Mouse (Mus musculus): ENCODE results near the gene Ntn5. TPM values are rescaled to one million over a fixed set of nuclear protein-coding genes. Genes with fewer than 3 reads are reported as not detected.

Gene Ntn5
- polyA plus RNA-seq, 1 experiment from 2014 or later: 0.34 TPM

- Histone ChIP-seq H3K27me3 (replicated peaks; ENCODE audit: control insufficient read depth, insufficient read depth, low read length) (no peaks in the 10 kb centered on the region; the same call in 1 of the 2 replicates), H3K9me3 (ENCODE audit: control insufficient read depth, low read length) (no peaks in the 10 kb centered on the region), H3K27ac (ENCODE audit: low read length) (no peak overlapping the region), H3K4me3 (ENCODE audit: low read length) (no peak overlapping the region), H3K4me2 (ENCODE audit: low read depth, low read length) (no peak overlapping the region), H3K4me1 (ENCODE audit: control insufficient read depth, insufficient read depth, low read length) (peaks cover 18% of the 10 kb centered on the region; the same call in 1 of the 2 replicates), H3K9ac (ENCODE audit: low read depth, low read length) (no peak overlapping the region), H3K36me3 (ENCODE audit: control insufficient read depth, insufficient read depth, low read length) (no peaks in the 10 kb centered on the region)
- no peak for ATAC-seq
- 61% methylated on average over 11 of the region's 11 CpGs for WGBS
Measured at GRCm38 (mm10) chr7:45689800-45690199, 6.0 kb downstream of the Ntn5 start.

GRCm38 (mm10) chr7:45692364-45692763 is 8.5 kb downstream of the Ntn5 start:
- Histone ChIP-seq H3K27me3 (replicated peaks; ENCODE audit: control insufficient read depth, insufficient read depth, low read length) (no peaks in the 10 kb centered on the region), H3K9ac (ENCODE audit: low read depth, low read length) (no peak overlapping the region), H3K9me3 (ENCODE audit: control insufficient read depth, low read length) (no peaks in the 10 kb centered on the region), H3K4me3 (ENCODE audit: low read length) (no peak overlapping the region), H3K27ac (ENCODE audit: low read length) (no peak overlapping the region), H3K4me2 (ENCODE audit: low read depth, low read length) (no peak overlapping the region), H3K36me3 (ENCODE audit: control insufficient read depth, insufficient read depth, low read length) (no peaks in the 10 kb centered on the region), H3K4me1 (ENCODE audit: control insufficient read depth, insufficient read depth, low read length) (no peaks in the 10 kb centered on the region)
- WGBS: 78% methylated on average over 2 of the region's 2 CpGs
- ATAC-seq: no peak

- Histone ChIP-seq H3K4me1 (ENCODE audit: control insufficient read depth, insufficient read depth, low read length) (no peaks in the 10 kb centered on the region), H3K4me3 (ENCODE audit: low read length) (no peak within 1 kb of the TSS), H3K27me3 (replicated peaks; ENCODE audit: control insufficient read depth, insufficient read depth, low read length) (peaks cover 8% of the 10 kb centered on the region), H3K9me3 (ENCODE audit: control insufficient read depth, low read length) (no peaks in the 10 kb centered on the region), H3K27ac (ENCODE audit: low read length) (no peak within 1 kb of the TSS), H3K9ac (ENCODE audit: low read depth, low read length) (no peak within 1 kb of the TSS), H3K36me3 (ENCODE audit: control insufficient read depth, insufficient read depth, low read length) (no peaks in the 10 kb centered on the region), H3K4me2 (ENCODE audit: low read depth, low read length) (no peak within 1 kb of the TSS)
- ATAC-seq: no peak
- 90% methylated on average over 50 of the region's 50 CpGs for WGBS
Measured at GRCm38 (mm10) chr7:45693921-45694591, 10.2 kb downstream of the Ntn5 start, which contains the start of gene Sec1. Sec1 (minus strand) TSS chr7:45694402.

- no peak for ATAC-seq
- Histone ChIP-seq H3K27me3 (replicated peaks; ENCODE audit: control insufficient read depth, insufficient read depth, low read length) (peaks cover 16% of the 10 kb centered on the region), H3K4me3 (ENCODE audit: low read length) (no peak overlapping the region)
Measured at GRCm38 (mm10) chr7:45695098-45695497, 11.3 kb downstream of the Ntn5 start.

GRCm38 (mm10) chr7:45697894-45698293 is 14.1 kb downstream of the Ntn5 start:
- Histone ChIP-seq H3K4me2 (ENCODE audit: low read depth, low read length) (no peak overlapping the region), H3K27ac (ENCODE audit: low read length) (no peak overlapping the region), H3K4me1 (ENCODE audit: control insufficient read depth, insufficient read depth, low read length) (peaks cover 13% of the 10 kb centered on the region), H3K36me3 (ENCODE audit: control insufficient read depth, insufficient read depth, low read length) (no peaks in the 10 kb centered on the region), H3K9me3 (ENCODE audit: control insufficient read depth, low read length) (no peaks in the 10 kb centered on the region), H3K9ac (ENCODE audit: low read depth, low read length) (no peak overlapping the region), H3K4me3 (ENCODE audit: low read length) (no peak overlapping the region), H3K27me3 (replicated peaks; ENCODE audit: control insufficient read depth, insufficient read depth, low read length) (peaks cover 24% of the 10 kb centered on the region)
- ATAC-seq: no peak
- 80% methylated on average over 6 of the region's 7 CpGs for WGBS

More at GRCm38 (mm10) chr7:45695098-45695497, 11.3 kb downstream of the Ntn5 start:
- Histone ChIP-seq H3K27ac (ENCODE audit: low read length) (no peak overlapping the region), H3K4me1 (ENCODE audit: control insufficient read depth, insufficient read depth, low read length) (peaks cover 5% of the 10 kb centered on the region; the same call in 1 of the 2 replicates), H3K9ac (ENCODE audit: low read depth, low read length) (no peak overlapping the region), H3K36me3 (ENCODE audit: control insufficient read depth, insufficient read depth, low read length) (no peaks in the 10 kb centered on the region), H3K4me2 (ENCODE audit: low read depth, low read length) (no peak overlapping the region), H3K9me3 (ENCODE audit: control insufficient read depth, low read length) (no peaks in the 10 kb centered on the region)
- WGBS: 25% methylated on average over 6 of the region's 6 CpGs

GRCm38 (mm10) chr7:45699523-45700141 is 15.8 kb downstream of the Ntn5 start, which contains the start of gene Car11:
Car11 (plus strand) TSS chr7:45699843.
- Histone ChIP-seq H3K36me3 (ENCODE audit: control insufficient read depth, insufficient read depth, low read length) (no peaks in the 10 kb centered on the region), H3K27me3 (replicated peaks; ENCODE audit: control insufficient read depth, insufficient read depth, low read length) (peaks cover 24% of the 10 kb centered on the region), H3K9ac (ENCODE audit: low read depth, low read length) (peak within 1 kb of the TSS; percentile 66), H3K27ac (ENCODE audit: low read length) (no peak within 1 kb of the TSS), H3K9me3 (ENCODE audit: control insufficient read depth, low read length) (no peaks in the 10 kb centered on the region), H3K4me2 (ENCODE audit: low read depth, low read length) (peak within 1 kb of the TSS; percentile 75), H3K4me1 (ENCODE audit: control insufficient read depth, insufficient read depth, low read length) (peaks cover 23% of the 10 kb centered on the region), H3K4me3 (ENCODE audit: low read length) (peak within 1 kb of the TSS; percentile 43)
- 4% methylated on average over 36 of the region's 36 CpGs for WGBS
- no peak for ATAC-seq

GRCm38 (mm10) chr7:45700301-45701015 is 16.6 kb downstream of the Ntn5 start:
- WGBS: 2% methylated on average over 20 of the region's 20 CpGs
- Histone ChIP-seq H3K36me3 (ENCODE audit: control insufficient read depth, insufficient read depth, low read length) (no peaks in the 10 kb centered on the region), H3K4me2 (ENCODE audit: low read depth, low read length) (peak overlapping the region; percentile 75), H3K9me3 (ENCODE audit: control insufficient read depth, low read length) (no peaks in the 10 kb centered on the region), H3K4me1 (ENCODE audit: control insufficient read depth, insufficient read depth, low read length) (peaks cover 24% of the 10 kb centered on the region), H3K4me3 (ENCODE audit: low read length) (peak overlapping the region; percentile 43), H3K27ac (ENCODE audit: low read length) (no peak overlapping the region), H3K27me3 (replicated peaks; ENCODE audit: control insufficient read depth, insufficient read depth, low read length) (peaks cover 24% of the 10 kb centered on the region), H3K9ac (ENCODE audit: low read depth, low read length) (peak overlapping the region; percentile 66)
- ATAC-seq: no peak

- peak overlapping the region; percentile 41; the same call in 1 of the 2 replicates for H3K27ac ChIP-seq (ENCODE audit: low read length)
- ATAC-seq: no peak
Measured at GRCm38 (mm10) chr7:45701072-45701471, 17.2 kb downstream of the Ntn5 start.

GRCm38 (mm10) chr7:45701607-45702006 is 17.8 kb downstream of the Ntn5 start:
- Histone ChIP-seq H3K4me1 (ENCODE audit: control insufficient read depth, insufficient read depth, low read length) (peaks cover 35% of the 10 kb centered on the region), H3K27ac (ENCODE audit: low read length) (no peak overlapping the region), H3K9ac (ENCODE audit: low read depth, low read length) (no peak overlapping the region), H3K36me3 (ENCODE audit: control insufficient read depth, insufficient read depth, low read length) (no peaks in the 10 kb centered on the region), H3K9me3 (ENCODE audit: control insufficient read depth, low read length) (no peaks in the 10 kb centered on the region), H3K4me3 (ENCODE audit: low read length) (no peak overlapping the region; the same call in 1 of the 2 replicates), H3K4me2 (ENCODE audit: low read depth, low read length) (no peak overlapping the region), H3K27me3 (replicated peaks; ENCODE audit: control insufficient read depth, insufficient read depth, low read length) (peaks cover 24% of the 10 kb centered on the region)
- 88% methylated on average over 11 of the region's 11 CpGs for WGBS
- no peak for ATAC-seq

More at GRCm38 (mm10) chr7:45701072-45701471, 17.2 kb downstream of the Ntn5 start:
- Histone ChIP-seq H3K9me3 (ENCODE audit: control insufficient read depth, low read length) (no peaks in the 10 kb centered on the region), H3K4me3 (ENCODE audit: low read length) (peak overlapping the region; percentile 31), H3K27me3 (replicated peaks; ENCODE audit: control insufficient read depth, insufficient read depth, low read length) (peaks cover 24% of the 10 kb centered on the region), H3K4me2 (ENCODE audit: low read depth, low read length) (peak overlapping the region; percentile 75), H3K36me3 (ENCODE audit: control insufficient read depth, insufficient read depth, low read length) (no peaks in the 10 kb centered on the region), H3K4me1 (ENCODE audit: control insufficient read depth, insufficient read depth, low read length) (peaks cover 30% of the 10 kb centered on the region), H3K9ac (ENCODE audit: low read depth, low read length) (peak overlapping the region; percentile 64)
- 30% methylated on average over 11 of the region's 11 CpGs for WGBS
